Mouse (Mus musculus): ENCODE measurements around the gene Gm20388.

- no peak for TF ChIP-seq CTCF (IDR thresholded peaks at IDR 0.05; ENCODE audit: control insufficient read depth, insufficient read depth, low read length)
- TF ChIP-seq POLR2A (IDR thresholded peaks at IDR 0.05; ENCODE audit: borderline replicate concordance, control insufficient read depth, low read depth, low read length), result no peak
Observed at GRCm38 (mm10) chr8:120910936-120911335, 1000.3 kb downstream of the Gm20388 start.

Data from bone marrow, adult 2 months (tissue).